Mouse (Mus musculus) frontal cortex, postnatal 36 days (tissue): ENCODE data around the gene Ntf5.

Experiments
- DNase-seq, 2 experiments: peaks; one replicate each; pipeline ENCODE4 v3.0.0; 2022; ENCODE audit warnings: low spot score in 2 of 2

Gene Ntf5

GRCm38 (mm10) chr7:45403532-45404261 is 9.8 kb upstream of the Ntf5 start:
- DNase-seq: peak in 1 of 2 experiments; percentile 27

DNA sequence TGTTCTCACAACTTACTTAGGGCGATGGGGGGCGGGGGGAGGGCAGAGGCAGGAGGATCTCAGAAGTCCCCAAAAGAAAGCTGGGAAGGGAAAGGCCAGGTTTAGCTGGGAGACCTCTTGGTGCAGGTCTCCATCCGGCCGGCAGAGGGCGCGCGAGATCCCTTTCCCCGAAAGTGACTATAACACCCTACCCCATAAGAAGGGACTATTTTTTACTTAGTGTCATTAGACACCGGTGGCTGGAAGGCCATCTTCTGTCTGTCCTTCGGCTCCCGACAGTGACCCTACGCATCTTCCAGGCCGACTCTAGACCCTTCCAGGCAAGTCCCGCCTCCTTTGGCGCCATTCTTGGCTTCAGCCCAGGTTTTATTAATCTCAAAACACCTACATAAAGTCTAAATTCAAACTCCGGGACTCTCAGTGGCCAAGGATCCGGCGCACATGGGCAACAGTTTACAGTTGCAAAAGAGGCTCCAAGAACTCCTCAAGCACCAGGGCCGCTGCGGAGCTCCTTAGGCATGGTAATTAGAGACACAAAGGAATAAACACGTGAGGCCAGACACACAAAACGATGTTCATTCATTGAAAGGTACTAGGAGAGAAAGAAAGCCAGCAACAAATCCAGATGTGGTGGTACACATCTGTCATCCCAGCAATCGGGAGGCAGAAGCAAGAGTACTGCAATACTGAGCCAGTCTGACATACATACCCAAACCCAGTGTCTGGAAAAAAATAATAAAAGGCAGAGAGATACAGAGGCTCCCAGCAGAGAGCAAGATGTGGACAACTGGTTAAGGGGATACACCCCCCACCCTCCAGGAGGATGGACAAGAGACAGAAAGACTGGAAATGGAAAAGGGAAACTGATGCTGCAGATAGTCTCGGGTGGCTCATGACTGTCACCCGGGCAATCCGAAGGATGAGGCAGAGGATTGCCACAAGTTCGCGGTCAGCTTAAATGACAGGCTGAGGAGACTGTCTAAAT is 8.1 kb upstream of the Ntf5 start, which contains the start of gene Kcna7:
Gene Kcna7 (plus strand): TSS at position 563 of the 985 bp plus-strand sequence.
- peak; percentile 61 to 74 for DNase-seq

- DNase-seq: no peak
These were observed 7.0 kb upstream of the Ntf5 start for GRCm38 (mm10) chr7:45406157-45407156.

GRCm38 (mm10) chr7:45407836-45408235 is 5.7 kb upstream of the Ntf5 start:
- no peak for DNase-seq

- DNase-seq: no peak
These were observed 5.1 kb upstream of the Ntf5 start for GRCm38 (mm10) chr7:45408351-45408750.

- no peak for DNase-seq
These were observed 4.5 kb upstream of the Ntf5 start for GRCm38 (mm10) chr7:45408949-45409348.

DNA sequence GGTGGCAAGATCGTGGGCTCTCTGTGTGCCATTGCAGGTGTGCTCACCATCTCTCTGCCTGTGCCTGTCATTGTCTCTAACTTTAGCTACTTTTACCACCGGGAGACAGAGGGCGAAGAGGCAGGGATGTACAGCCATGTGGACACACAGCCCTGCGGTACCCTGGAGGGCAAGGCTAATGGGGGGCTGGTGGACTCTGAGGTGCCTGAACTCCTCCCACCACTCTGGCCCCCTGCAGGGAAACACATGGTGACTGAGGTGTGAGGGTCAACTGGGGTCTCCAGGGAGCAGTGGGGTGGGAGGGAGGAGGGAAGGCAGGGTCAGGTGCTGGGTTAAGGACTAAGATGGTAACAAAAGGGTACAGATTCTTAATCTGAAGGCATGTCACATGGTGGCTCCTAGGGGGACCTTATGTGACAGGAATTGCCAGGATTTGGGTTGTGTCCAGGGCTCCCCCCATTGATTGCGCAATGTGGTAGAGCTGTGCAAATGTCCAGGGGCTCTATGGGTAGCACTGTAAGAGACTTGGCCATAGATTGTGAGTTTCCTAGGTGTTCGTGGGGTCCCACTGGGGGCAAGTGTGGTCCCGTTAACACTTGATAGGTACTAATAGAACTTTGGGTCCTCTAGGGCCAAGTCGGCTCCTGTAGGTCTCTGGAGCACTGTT is 3.9 kb upstream of the Ntf5 start:
- DNase-seq: no peak

DNA sequence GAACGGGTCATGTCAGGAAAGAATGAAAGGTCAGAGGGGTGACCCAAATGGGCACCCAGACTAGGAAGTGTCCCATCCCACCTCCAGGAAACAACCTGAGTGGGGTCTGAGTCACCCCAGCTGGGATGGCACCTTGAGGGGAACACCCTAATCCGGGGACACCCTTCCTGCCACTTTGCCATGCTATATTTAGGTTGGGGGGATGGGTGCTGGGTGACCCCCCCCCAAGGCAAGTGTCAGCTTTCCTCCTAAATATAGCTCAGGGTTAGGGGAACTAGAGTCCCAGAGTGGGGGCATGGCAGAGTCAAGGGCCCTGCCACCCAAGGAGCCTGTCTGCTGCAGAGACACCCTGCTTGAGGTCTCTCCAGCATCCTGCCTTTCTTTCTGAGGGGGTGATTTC is 1.1 kb upstream of the Ntf5 start:
- no peak for DNase-seq

GRCm38 (mm10) chr7:45413864-45414739 is 607 bp downstream of the Ntf5 start:
- no peak for DNase-seq

- no peak for DNase-seq
These were observed 1.3 kb downstream of the Ntf5 start for GRCm38 (mm10) chr7:45414740-45415224.

- peak; percentile 35 to 38 for DNase-seq
These were observed 2.1 kb downstream of the Ntf5 start for GRCm38 (mm10) chr7:45415636-45416035.

DNA sequence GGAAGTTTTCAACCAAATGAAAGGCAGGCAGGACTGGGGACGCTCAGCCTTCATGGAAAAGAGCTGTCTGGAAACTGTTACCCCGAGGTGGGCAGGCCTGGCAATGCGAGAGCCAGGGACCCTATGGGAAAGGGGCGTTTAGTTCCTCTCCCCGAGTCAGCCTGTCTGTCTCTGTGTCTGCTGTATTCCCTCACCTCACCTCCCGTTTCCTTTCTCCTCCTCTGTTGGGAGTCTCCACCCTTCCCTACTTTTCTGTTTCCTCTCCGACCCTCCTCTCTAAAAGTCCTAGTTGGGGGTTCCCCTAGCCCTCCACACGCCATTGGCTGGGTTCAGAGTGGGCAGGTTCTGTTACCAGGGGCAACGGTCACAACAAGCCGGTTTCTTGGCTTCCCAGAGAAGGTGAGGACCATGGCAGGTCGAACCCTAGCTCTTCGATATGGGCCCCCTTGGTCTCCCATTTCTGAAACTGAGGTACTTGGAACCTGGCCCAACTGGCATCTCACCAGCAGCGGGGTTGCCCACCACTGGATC is 4.5 kb downstream of the Ntf5 start:
- DNase-seq: no peak

DNA sequence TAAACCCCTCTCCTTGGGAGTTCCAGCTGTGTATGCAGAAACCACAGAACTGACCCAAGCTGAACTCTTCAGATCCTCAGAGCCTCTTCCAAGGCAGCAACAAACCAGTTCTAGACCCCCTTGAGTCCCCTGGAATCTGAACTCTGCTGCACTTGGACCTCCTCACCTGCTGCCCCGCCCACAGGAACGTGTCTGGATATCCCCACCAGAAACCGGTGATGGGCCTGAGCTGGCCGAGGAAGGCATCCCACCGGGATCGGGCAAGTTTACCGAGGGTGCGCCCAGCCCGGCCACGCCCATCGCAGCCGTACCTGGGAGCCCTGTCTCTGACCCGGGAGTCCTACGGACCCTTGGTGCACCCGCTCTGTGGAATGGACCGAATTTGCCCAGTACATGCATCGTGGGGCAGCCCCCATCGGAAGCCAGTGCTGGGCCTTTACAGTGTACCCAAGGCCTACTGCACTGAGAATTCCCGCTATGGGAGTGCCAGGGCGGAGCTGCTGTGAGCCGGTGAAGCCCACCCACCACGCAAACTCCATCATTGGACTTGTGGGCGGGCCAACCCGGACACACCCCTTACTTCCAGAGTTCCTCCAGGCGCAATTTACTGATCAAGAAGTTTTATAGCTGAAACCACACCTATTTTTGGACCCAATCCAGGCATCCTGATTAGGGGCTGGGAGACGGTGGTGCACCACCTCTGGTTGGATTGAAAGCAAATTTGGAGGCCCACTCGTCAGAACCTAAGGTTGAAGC is 6.5 kb downstream of the Ntf5 start:
- DNase-seq: no peak

DNA sequence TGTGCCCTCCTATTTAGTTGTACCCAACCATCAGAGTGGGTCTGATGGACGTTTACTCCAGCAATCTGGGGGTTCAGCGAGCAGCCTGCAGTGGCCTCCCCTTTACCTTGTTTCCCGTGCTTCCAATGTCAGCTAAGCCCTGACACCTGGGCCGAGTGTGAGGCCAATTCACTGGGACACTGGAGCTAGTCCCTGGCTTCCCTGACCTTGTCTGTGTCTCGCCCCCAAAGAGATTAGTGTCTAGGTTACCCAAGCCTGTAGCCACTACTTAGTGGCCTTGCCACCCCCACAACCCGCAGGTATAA is 7.1 kb downstream of the Ntf5 start, which contains the start of gene Lhb:
Gene Lhb (plus strand): TSS at position 206 of the 305 bp plus-strand sequence.
- no peak for DNase-seq

GRCm38 (mm10) chr7:45421194-45421593 is 7.7 kb downstream of the Ntf5 start:
- no peak for DNase-seq

DNA sequence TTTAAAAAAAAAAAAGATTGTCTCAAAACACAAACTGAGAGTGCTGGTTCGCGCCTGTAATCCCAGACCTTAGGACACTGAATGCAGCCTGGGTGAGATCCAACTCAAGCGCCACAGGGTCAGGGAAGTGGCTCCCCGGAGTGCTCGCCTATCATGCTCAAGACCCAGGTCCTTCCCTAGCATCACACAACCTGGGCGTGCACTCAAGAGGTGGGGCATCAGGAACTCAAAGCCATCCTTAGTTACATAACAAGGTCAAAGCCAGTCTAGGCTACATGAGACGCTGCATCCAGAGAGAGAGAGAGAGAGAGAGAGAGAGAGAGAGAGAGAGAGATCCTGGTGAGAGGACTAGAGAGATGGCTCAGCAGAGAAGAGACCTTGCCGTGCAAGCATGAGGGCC is 13.1 kb downstream of the Ntf5 start:
- no peak for DNase-seq

GRCm38 (mm10) chr7:45433835-45434202 is 20.3 kb downstream of the Ntf5 start:
- no peak for DNase-seq

- peak; percentile 100 for DNase-seq
These were observed 20.9 kb downstream of the Ntf5 start, which contains the start of gene Gys1 for GRCm38 (mm10) chr7:45434203-45435015. Gene Gys1, plus strand, starts transcription at chr7:45434844.
